Mouse (Mus musculus) intestine, embryonic 14.5 days (tissue): ENCODE results near the gene Myl6b. TPM values are rescaled to one million over a fixed set of nuclear protein-coding genes. Genes with fewer than 3 reads are reported as not detected.
"Not testable (repeated sequence)": the region's sequence is repeated elsewhere in the genome, so short reads cannot be mapped to it uniquely, and the experiment has no call there.

Experiments used
- ATAC-seq: fragments of 200-750 bp; cut with Nextera tagmentation; replicated peaks from 2 replicates; pipeline ENCODE4 v1.8.0; 2017; ENCODE audit warnings: low read depth, moderate number of reproducible peaks, moderate TSS enrichment, moderate library complexity; ENCODE audit not compliant: low FRiP score, low TSS enrichment
- DNase-seq: peaks from one replicate; pipeline ENCODE4 v3.0.0-alpha.2; 2018; ENCODE audit warnings: low spot score
- H3K27ac ChIP-seq: fragments of 300-500 bp; sonication (generic); 2 replicates; pipeline ENCODE4 v1.5.1; 2014; ENCODE audit warnings: low read depth, mild to moderate bottlenecking, control low read depth
- H3K27me3 ChIP-seq: fragments of 300-500 bp; sonication (generic); replicated peaks from 2 replicates; pipeline ENCODE4 v1.6.1; 2014; ENCODE audit warnings: low read length, control low read depth; ENCODE audit not compliant: control insufficient read depth, insufficient read depth
- H3K36me3 ChIP-seq: fragments of 300-500 bp; sonication (generic); 2 replicates; pipeline ENCODE4 v1.6.1; 2014; ENCODE audit warnings: low read length, control low read depth; ENCODE audit not compliant: control insufficient read depth, insufficient read depth
- H3K4me1 ChIP-seq: fragments of 300-500 bp; sonication (generic); replicated peaks from 2 replicates; pipeline ENCODE4 v1.6.1; 2014; ENCODE audit warnings: low read length, control low read depth, mixed read lengths; ENCODE audit not compliant: control insufficient read depth, insufficient read depth
- H3K4me2 ChIP-seq: fragments of 300-500 bp; sonication (generic); 2 replicates; pipeline ENCODE4 v1.6.1; 2014; ENCODE audit warnings: low read length
- H3K4me3 ChIP-seq: fragments of 300-500 bp; sonication (generic); 2 replicates; pipeline ENCODE4 v1.5.1; 2014; ENCODE audit warnings: low read depth, low read length, control low read depth, mixed read lengths
- H3K9ac ChIP-seq: fragments of 300-500 bp; sonication (generic); 2 replicates; pipeline ENCODE4 v1.6.1; 2014; ENCODE audit warnings: mild to moderate bottlenecking, low read length
- H3K9me3 ChIP-seq: fragments of 300-500 bp; sonication (generic); 2 replicates; pipeline ENCODE4 v1.6.1; 2016; ENCODE audit warnings: low read length, control low read depth; ENCODE audit not compliant: control insufficient read depth
- WGBS: fragments of 180-500 bp; shearing (Covaris S2); extraction: QIAGEN DNeasy Blood & Tissue Kit; methylation state at CpG from one replicate; pipeline ENCODE4 v1.1.7; 2014; 5-methylcytosine and 5-hydroxymethylcytosine counted together
- polyA plus RNA-seq: library from polyadenylated mRNA; unstranded; fragments of >200 nt; fragmentation: Nextera tagmentation; extraction: Ambion mirVana; gene quantifications from 2 replicates; pipeline ENCODE4 v1.2.1, GENCODE M21; 2014

Myl6b gene
- polyA plus RNA-seq, 1 experiment from 2014 or later, result 3.1 TPM

DNA sequence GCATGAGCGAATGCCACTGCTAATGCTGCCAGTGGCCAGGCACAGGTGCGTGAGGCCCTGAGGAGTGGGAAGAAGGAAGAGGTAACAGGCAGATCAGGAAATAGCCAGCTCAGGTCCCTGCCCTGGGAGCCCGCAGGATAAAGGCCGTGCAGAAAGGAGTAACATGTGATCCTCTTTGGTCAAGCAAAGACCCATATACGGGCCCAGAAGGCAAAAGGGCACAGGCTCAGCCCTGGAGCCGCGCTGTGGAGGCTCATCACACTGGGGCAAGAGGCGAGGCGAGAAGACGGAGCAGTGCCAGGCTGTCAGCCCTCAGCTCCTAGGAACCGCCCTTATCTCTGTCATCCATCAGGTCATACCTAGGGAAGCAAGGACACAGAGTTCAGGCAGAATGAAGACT lies 11.8 kb upstream of the Myl6b start:
- no peaks in the 10 kb centered on the region for H3K27me3 ChIP-seq
- DNase-seq, result no peak
- no peaks in the 10 kb centered on the region for H3K9me3 ChIP-seq
- H3K27ac ChIP-seq, result no peak overlapping the region
- peaks cover 42% of the 10 kb centered on the region for H3K36me3 ChIP-seq
- WGBS, result 89% methylated on average over 11 of the region's 11 CpGs
- no peak for ATAC-seq
- no peak overlapping the region for H3K4me2 ChIP-seq
- H3K4me1 ChIP-seq, result no peaks in the 10 kb centered on the region
- H3K4me3 ChIP-seq, result no peak overlapping the region
- no peak overlapping the region for H3K9ac ChIP-seq

- Histone ChIP-seq H3K4me1 (no peaks in the 10 kb centered on the region), H3K36me3 (peaks cover 37% of the 10 kb centered on the region), H3K27me3 (no peaks in the 10 kb centered on the region), H3K4me3 (no peak overlapping the region), H3K4me2 (no peak overlapping the region), H3K9ac (no peak overlapping the region), H3K9me3 (no peaks in the 10 kb centered on the region), H3K27ac (no peak overlapping the region)
- WGBS, result 59% methylated on average over 4 of the region's 4 CpGs
- DNase-seq (no peak), ATAC-seq (no peak)
These were observed 11.3 kb upstream of the Myl6b start for GRCm38 (mm10) chr10:128509831-128510230.

DNA sequence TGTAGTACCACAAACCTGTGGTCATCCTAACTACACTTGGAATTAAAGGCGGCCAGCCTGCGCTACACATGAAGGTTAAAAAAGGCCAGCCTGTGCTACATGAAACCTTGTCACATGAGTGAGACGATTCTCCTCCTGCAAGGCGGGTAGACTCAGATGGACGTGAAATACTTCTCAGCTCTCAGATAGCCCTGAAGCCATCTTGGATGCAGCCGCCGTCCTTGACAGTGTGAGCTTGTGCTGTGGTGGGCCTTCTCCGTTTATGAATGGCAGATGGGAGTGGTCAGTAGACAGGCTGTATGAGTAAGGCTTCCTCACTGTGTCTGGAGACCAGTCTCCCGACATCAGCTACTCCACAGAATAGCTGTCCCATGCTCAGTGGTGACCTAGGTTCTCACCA lies 10.7 kb upstream of the Myl6b start:
- no peak for ATAC-seq
- H3K4me3 ChIP-seq, result no peak overlapping the region
- no peaks in the 10 kb centered on the region for H3K9me3 ChIP-seq
- H3K27ac ChIP-seq, result no peak overlapping the region
- H3K27me3 ChIP-seq, result no peaks in the 10 kb centered on the region
- WGBS, result 86% methylated on average over 9 of the region's 9 CpGs
- no peak overlapping the region for H3K4me2 ChIP-seq
- H3K36me3 ChIP-seq, result peaks cover 33% of the 10 kb centered on the region
- H3K4me1 ChIP-seq, result no peaks in the 10 kb centered on the region
- DNase-seq, result no peak
- no peak overlapping the region for H3K9ac ChIP-seq

DNA sequence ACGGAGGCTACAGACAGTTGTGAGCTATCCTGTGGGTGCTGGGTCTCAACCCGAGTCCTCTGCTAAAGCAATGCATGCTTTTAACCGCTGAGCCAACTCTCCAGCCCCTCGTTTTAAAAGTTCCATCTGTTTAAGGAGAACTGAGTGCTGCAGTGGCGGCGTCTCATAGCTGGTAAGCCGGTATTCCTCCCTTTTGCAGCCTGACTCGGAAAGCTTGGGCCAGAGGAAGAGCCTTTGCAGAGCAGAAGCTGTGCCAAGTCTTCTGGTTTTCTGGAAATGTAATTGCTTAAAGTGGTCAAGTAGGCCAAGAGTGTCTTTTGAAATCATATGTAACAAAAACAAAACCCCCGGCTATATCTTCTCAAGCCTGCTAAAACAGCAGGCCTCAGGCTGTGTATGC lies 9.8 kb upstream of the Myl6b start:
- 57% methylated on average over 9 of the region's 9 CpGs for WGBS
- no peak overlapping the region for H3K4me2 ChIP-seq
- no peaks in the 10 kb centered on the region for H3K9me3 ChIP-seq
- peak overlapping the region; percentile 16; the same call in 1 of the 2 replicates for H3K27ac ChIP-seq
- H3K4me1 ChIP-seq, result no peaks in the 10 kb centered on the region
- no peak overlapping the region for H3K4me3 ChIP-seq
- DNase-seq (no peak), ATAC-seq (no peak)
- no peak overlapping the region for H3K9ac ChIP-seq
- H3K27me3 ChIP-seq, result no peaks in the 10 kb centered on the region
- H3K36me3 ChIP-seq, result peaks cover 24% of the 10 kb centered on the region

- H3K9me3 ChIP-seq, result no peaks in the 10 kb centered on the region
- no peak overlapping the region for H3K27ac ChIP-seq
- H3K4me3 ChIP-seq, result no peak overlapping the region
- DNase-seq (no peak), ATAC-seq (no peak)
- peaks cover 11% of the 10 kb centered on the region for H3K36me3 ChIP-seq
- 97% methylated on average over 14 of the region's 14 CpGs for WGBS
- peaks cover 5% of the 10 kb centered on the region; the same call in 1 of the 2 replicates for H3K4me1 ChIP-seq
- no peaks in the 10 kb centered on the region for H3K27me3 ChIP-seq
- H3K4me2 ChIP-seq, result no peak overlapping the region
- no peak overlapping the region for H3K9ac ChIP-seq
These were observed 7.5 kb upstream of the Myl6b start for GRCm38 (mm10) chr10:128505974-128506373.

DNA sequence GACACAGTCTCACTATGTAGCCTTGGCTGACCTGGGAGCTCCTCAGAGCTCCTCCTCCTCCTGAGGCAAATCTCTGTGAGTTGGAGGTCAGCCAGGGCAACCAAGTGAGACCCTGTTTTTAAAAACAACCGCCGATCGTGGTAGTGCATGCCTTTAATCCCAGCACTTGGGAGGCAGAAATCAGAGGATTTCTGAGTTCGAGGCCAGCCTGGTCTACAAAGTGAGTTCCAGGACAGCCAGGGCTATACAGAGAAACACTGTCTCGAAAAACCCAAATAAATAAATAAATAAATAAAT lies 6.8 kb upstream of the Myl6b start:
- H3K9ac ChIP-seq, H3K4me2 ChIP-seq, H3K9me3 ChIP-seq, DNase-seq, ATAC-seq, H3K27me3 ChIP-seq, H3K4me3 ChIP-seq, H3K4me1 ChIP-seq, H3K27ac ChIP-seq: not testable (repeated sequence)
- peaks cover 11% of the 10 kb centered on the region for H3K36me3 ChIP-seq
- 80% methylated on average over 5 of the region's 5 CpGs for WGBS

GRCm38 (mm10) chr10:128504641-128505370 lies 6.3 kb upstream of the Myl6b start:
- no peak overlapping the region for H3K4me3 ChIP-seq
- H3K9ac ChIP-seq, result no peak overlapping the region
- ATAC-seq (no peak), DNase-seq (no peak)
- peaks cover 6% of the 10 kb centered on the region for H3K36me3 ChIP-seq
- H3K27me3 ChIP-seq, result no peaks in the 10 kb centered on the region
- 70% methylated on average over 9 of the region's 9 CpGs for WGBS
- H3K9me3 ChIP-seq, result no peaks in the 10 kb centered on the region
- no peak overlapping the region for H3K27ac ChIP-seq
- no peak overlapping the region for H3K4me2 ChIP-seq
- peaks cover 5% of the 10 kb centered on the region; the same call in 1 of the 2 replicates for H3K4me1 ChIP-seq

DNA sequence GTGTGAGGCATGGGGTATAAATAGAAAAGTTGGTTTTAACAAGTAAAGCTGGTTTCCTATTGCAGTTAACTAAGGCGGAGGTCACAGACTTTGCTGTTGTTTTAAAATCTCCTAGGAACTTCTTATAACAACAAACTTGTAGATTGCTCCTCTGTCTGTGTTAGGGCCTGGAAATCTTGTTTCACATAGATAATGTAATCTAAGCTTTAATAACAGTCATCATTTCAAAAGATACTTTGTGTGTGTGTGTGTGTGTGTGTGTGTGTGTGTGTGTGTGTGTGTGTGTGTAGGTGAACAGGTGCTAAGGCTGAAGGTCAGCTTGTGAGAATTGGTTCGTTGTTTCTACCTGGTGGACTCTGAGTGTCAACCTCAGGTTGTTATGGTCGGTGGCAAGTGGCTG lies 5.5 kb upstream of the Myl6b start:
- ATAC-seq (no peak), DNase-seq (no peak)
- Histone ChIP-seq H3K27me3 (no peaks in the 10 kb centered on the region), H3K4me2 (no peak overlapping the region), H3K4me3 (no peak overlapping the region), H3K27ac (no peak overlapping the region), H3K36me3 (no peaks in the 10 kb centered on the region), H3K9me3 (no peaks in the 10 kb centered on the region), H3K4me1 (peaks cover 5% of the 10 kb centered on the region), H3K9ac (no peak overlapping the region)
- 86% methylated on average over 3 of the region's 3 CpGs for WGBS

GRCm38 (mm10) chr10:128503532-128503931 lies 5.0 kb upstream of the Myl6b start:
- no peaks in the 10 kb centered on the region for H3K27me3 ChIP-seq
- no peaks in the 10 kb centered on the region for H3K36me3 ChIP-seq
- no peak for DNase-seq
- peaks cover 5% of the 10 kb centered on the region for H3K4me1 ChIP-seq
- no peak overlapping the region for H3K27ac ChIP-seq
- no peak for ATAC-seq
- H3K4me2 ChIP-seq, result no peak overlapping the region
- no peaks in the 10 kb centered on the region for H3K9me3 ChIP-seq
- H3K9ac ChIP-seq, result no peak overlapping the region
- WGBS, result 80% methylated on average over 8 of the region's 8 CpGs
- no peak overlapping the region for H3K4me3 ChIP-seq
